Mouse (Mus musculus) erythroblast, embryonic 14.5 days (primary cell): ENCODE measurements around the gene Atp1a2.

Experiments
- GATA1 ChIP-seq: IDR thresholded peaks from 2 replicates; pipeline ENCODE4 v1.6.1; 2012; ENCODE audit warnings: low read length, inconsistent platforms, mixed read lengths
- TAL1 ChIP-seq: IDR thresholded peaks from 3 replicates; pipeline ENCODE4 v1.6.1; 2012; ENCODE audit warnings: low read length, inconsistent platforms, mixed read lengths

DNA sequence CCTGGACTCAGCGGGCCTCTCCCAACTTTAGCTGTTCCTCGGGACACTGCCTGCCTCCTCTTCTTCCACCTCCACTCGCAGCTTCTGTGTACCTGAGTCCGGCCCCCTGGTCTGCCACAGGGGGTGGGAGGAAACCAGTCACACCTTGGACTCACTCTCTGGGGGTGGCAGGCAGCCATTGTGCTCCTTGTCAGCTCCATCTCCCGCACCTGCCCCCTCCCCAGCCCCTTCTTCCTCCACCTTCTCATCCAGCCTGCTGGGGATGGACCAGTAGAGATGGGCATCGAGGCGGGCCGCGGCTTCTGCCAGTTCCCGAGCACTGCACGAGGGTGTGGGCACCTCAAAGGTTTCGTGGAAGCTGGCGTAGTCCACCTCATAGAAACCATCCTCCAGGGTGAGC lies 24.9 kb upstream of the Atp1a2 start:
- TF ChIP-seq TAL1 (no peak), GATA1 (no peak)
